Mouse (Mus musculus) stomach, embryonic 16.5 days (tissue): ENCODE results near the gene P4hb. TPM values are rescaled to one million over a fixed set of nuclear protein-coding genes. Genes with fewer than 3 reads are reported as not detected.

Experiments
- ATAC-seq: fragments of 200-750 bp; cut with Nextera tagmentation; 2 replicates; pipeline ENCODE4 v1.8.0; 2017; ENCODE audit warnings: moderate number of reproducible peaks, moderate TSS enrichment; ENCODE audit not compliant: insufficient read depth, low FRiP score
- H3K27ac ChIP-seq: fragments of 300-500 bp; sonication (generic); 2 replicates; pipeline ENCODE4 v1.5.1; 2014; ENCODE audit warnings: low read length
- H3K27me3 ChIP-seq: fragments of 300-500 bp; sonication (generic); 2 replicates; pipeline ENCODE4 v1.6.1; 2014; ENCODE audit warnings: low read length, control low read depth, mixed read lengths; ENCODE audit not compliant: control insufficient read depth, insufficient read depth
- H3K36me3 ChIP-seq: fragments of 300-500 bp; sonication (generic); 2 replicates; pipeline ENCODE4 v1.6.1; 2014; ENCODE audit warnings: low read length; ENCODE audit not compliant: control insufficient read depth, insufficient read depth
- H3K4me1 ChIP-seq: fragments of 300-500 bp; sonication (generic); 2 replicates; pipeline ENCODE4 v1.6.1; 2014; ENCODE audit warnings: low read length, control low read depth, mixed read lengths; ENCODE audit not compliant: control insufficient read depth, insufficient read depth
- H3K4me2 ChIP-seq: fragments of 300-500 bp; sonication (generic); 2 replicates; pipeline ENCODE4 v1.6.1; 2014; ENCODE audit warnings: low read depth, low read length, mixed read lengths
- H3K4me3 ChIP-seq: fragments of 300-500 bp; sonication (generic); replicated peaks from 2 replicates; pipeline ENCODE4 v1.5.1; 2014; ENCODE audit warnings: mild to moderate bottlenecking, low read length
- H3K9ac ChIP-seq: fragments of 300-500 bp; sonication (generic); 2 replicates; pipeline ENCODE4 v1.6.1; 2014; ENCODE audit warnings: low read length
- H3K9me3 ChIP-seq: fragments of 300-500 bp; sonication (generic); replicated peaks from 2 replicates; pipeline ENCODE4 v1.6.1; 2016; ENCODE audit warnings: low read length, control low read depth; ENCODE audit not compliant: control insufficient read depth
- WGBS: fragments of 180-500 bp; shearing (Covaris S2); extraction: QIAGEN DNeasy Blood & Tissue Kit; methylation state at CpG from one replicate; pipeline ENCODE4 v1.1.7; 2014; 5-methylcytosine and 5-hydroxymethylcytosine counted together
- polyA plus RNA-seq: library from polyadenylated mRNA; unstranded; fragments of >200 nt; fragmentation: Nextera tagmentation; extraction: Ambion mirVana; gene quantifications from 2 replicates; pipeline ENCODE4 v1.2.1, GENCODE M21; 2015

P4hb gene
- polyA plus RNA-seq, 1 experiment from 2014 or later: 1,026 TPM

DNA sequence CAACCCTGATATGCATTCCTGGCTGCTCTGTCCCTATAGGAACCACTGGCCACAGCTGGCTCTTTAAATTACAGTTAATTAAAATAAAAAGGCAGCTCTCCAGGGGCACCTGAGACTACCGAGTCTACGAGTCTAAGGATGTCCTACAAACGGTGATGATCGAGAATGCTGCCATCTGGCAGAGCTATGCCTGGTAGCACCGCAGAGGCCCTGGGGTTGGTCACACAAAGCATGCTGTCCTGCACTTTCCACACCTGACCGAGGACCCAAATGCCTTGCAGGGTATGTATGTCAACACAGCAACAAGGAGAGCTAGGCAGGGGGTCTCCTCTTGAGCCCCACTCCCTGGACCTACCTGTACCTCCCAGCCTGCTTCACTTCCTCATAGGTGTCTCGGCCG is 40.9 kb upstream of the P4hb start:
- no peak for ATAC-seq

GRCm38 (mm10) chr11:120613481-120613972 is 40.5 kb upstream of the P4hb start:
- Histone ChIP-seq H3K27me3 (no peaks in the 10 kb centered on the region), H3K27ac (no peak overlapping the region), H3K36me3 (peaks cover 12% of the 10 kb centered on the region; the same call in 1 of the 2 replicates), H3K9me3 (no peaks in the 10 kb centered on the region), H3K4me3 (no peak overlapping the region), H3K9ac (no peak overlapping the region), H3K4me1 (peaks cover 28% of the 10 kb centered on the region), H3K4me2 (no peak overlapping the region)
- ATAC-seq: no peak
- WGBS: 82% methylated on average over 10 of the region's 10 CpGs

More for the DNA sequence above, 40.9 kb upstream of the P4hb start:
- 88% methylated on average over 8 of the region's 8 CpGs for WGBS
- Histone ChIP-seq H3K4me2 (no peak overlapping the region), H3K36me3 (peaks cover 14% of the 10 kb centered on the region; the same call in 1 of the 2 replicates), H3K27ac (no peak overlapping the region), H3K9ac (no peak overlapping the region), H3K4me3 (no peak overlapping the region), H3K4me1 (peaks cover 24% of the 10 kb centered on the region), H3K9me3 (no peaks in the 10 kb centered on the region), H3K27me3 (no peaks in the 10 kb centered on the region)

- Histone ChIP-seq H3K4me2 (no peak overlapping the region), H3K36me3 (peaks cover 8% of the 10 kb centered on the region; the same call in 1 of the 2 replicates)
- no peak for ATAC-seq
Observed at GRCm38 (mm10) chr11:120612763-120613162, 39.7 kb upstream of the P4hb start.

GRCm38 (mm10) chr11:120610477-120611046 is 37.5 kb upstream of the P4hb start:
- 80% methylated on average over 9 of the region's 9 CpGs for WGBS
- H3K36me3 ChIP-seq: peaks cover 8% of the 10 kb centered on the region; the same call in 1 of the 2 replicates

More at GRCm38 (mm10) chr11:120612763-120613162, 39.7 kb upstream of the P4hb start:
- Histone ChIP-seq H3K27ac (no peak overlapping the region), H3K4me1 (peaks cover 33% of the 10 kb centered on the region), H3K4me3 (no peak overlapping the region), H3K9me3 (no peaks in the 10 kb centered on the region), H3K9ac (no peak overlapping the region), H3K27me3 (no peaks in the 10 kb centered on the region)
- 32% methylated on average over 6 of the region's 6 CpGs for WGBS

DNA sequence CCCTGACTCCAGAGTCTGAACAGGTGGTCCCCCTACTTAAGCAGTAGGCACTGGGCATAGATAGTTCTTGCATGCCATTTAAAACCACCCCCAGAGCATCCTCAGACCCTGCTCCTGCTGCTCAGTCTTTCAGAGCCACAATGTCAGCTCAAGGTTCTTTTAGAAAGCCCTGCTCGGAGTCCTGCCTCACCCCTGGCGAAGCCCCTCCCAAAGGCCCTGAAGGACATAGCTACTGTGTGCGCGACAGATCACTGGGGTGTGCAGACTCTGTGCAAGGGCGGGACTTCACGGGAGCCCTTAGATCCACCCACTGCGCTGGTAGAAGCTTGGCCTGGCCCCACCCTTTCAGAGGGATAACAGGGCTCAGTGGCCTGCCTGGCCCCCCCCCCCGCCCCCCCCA is 36.2 kb upstream of the P4hb start:
- H3K4me1 ChIP-seq: peaks cover 27% of the 10 kb centered on the region
- H3K27ac ChIP-seq: peak overlapping the region; percentile 35; the same call in 1 of the 2 replicates
- no peaks in the 10 kb centered on the region for H3K27me3 ChIP-seq
- no peak overlapping the region; the same call in 1 of the 2 replicates for H3K9ac ChIP-seq
- 37% methylated on average over 8 of the region's 8 CpGs for WGBS
- peak overlapping the region; percentile 39; the same call in 1 of the 2 replicates for H3K4me3 ChIP-seq
- peaks cover 15% of the 10 kb centered on the region; the same call in 1 of the 2 replicates for H3K36me3 ChIP-seq
- H3K4me2 ChIP-seq: peak overlapping the region; percentile 70
- peak; percentile 68; the same call in 1 of the 2 replicates for ATAC-seq
- H3K9me3 ChIP-seq: no peaks in the 10 kb centered on the region

More at GRCm38 (mm10) chr11:120610477-120611046, 37.5 kb upstream of the P4hb start:
- peaks cover 27% of the 10 kb centered on the region for H3K4me1 ChIP-seq
- H3K27ac ChIP-seq: no peak overlapping the region
- no peak overlapping the region for H3K4me3 ChIP-seq
- no peak overlapping the region for H3K4me2 ChIP-seq
- no peak for ATAC-seq
- no peak overlapping the region for H3K9ac ChIP-seq
- H3K9me3 ChIP-seq: no peaks in the 10 kb centered on the region
- no peaks in the 10 kb centered on the region for H3K27me3 ChIP-seq

DNA sequence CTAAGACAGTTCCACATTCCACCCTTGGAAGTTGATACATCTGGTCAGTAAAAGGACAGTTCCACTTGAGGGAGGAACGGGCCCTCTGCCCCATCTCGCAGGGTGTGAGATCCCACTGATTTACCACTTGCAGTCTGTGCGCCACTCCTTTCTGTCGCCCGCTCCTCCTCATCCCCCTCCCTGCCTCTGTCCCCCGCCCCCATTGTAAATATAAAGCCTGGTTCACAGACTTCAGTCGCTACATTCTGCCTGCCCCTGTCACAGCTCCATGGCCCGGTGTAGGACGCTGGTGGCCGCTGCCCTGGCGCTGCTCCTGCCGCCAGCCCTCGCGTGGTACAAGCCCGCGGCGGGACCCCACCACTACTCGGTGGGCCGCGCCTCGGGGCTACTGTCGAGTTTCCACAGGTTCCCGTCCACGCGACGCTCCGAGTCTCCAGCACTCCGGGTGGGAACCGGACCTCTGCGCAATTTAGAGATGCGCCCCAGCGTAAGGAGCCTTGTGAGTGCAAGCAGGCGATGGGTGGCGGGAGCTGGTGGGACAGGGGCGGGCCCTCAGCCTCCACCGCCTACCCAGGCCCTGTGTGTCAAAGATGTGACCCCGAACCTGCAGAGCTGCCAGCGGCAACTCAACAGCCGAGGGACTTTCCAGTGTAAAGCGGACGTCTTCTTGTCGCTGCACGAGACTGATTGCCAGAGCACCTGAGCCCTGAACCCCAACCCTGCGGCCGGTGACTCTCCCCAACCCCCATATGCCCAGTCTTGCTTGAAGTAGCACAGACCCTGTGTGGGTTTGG is 35.4 kb upstream of the P4hb start, which contains the start of gene Npb:
Npb (plus strand) TSS at position 237 of the 794 bp plus-strand sequence.
- Histone ChIP-seq H3K9ac (peak within 1 kb of the TSS; percentile 70), H3K4me2 (peak within 1 kb of the TSS; percentile 70), H3K4me1 (peaks cover 27% of the 10 kb centered on the region), H3K9me3 (no peaks in the 10 kb centered on the region), H3K27ac (peak within 1 kb of the TSS; percentile 35; the same call in 1 of the 2 replicates), H3K27me3 (no peaks in the 10 kb centered on the region), H3K4me3 (peak within 1 kb of the TSS; percentile 39), H3K36me3 (peaks cover 11% of the 10 kb centered on the region; the same call in 1 of the 2 replicates)
- ATAC-seq: peak; percentile 44
- 6% methylated on average over 45 of the region's 45 CpGs for WGBS

- no peak overlapping the region for H3K4me2 ChIP-seq
- peaks cover 13% of the 10 kb centered on the region; the same call in 1 of the 2 replicates for H3K36me3 ChIP-seq
- H3K4me1 ChIP-seq: peaks cover 27% of the 10 kb centered on the region
- H3K27ac ChIP-seq: no peak overlapping the region
- H3K9ac ChIP-seq: peak overlapping the region; percentile 19; the same call in 1 of the 2 replicates
- 71% methylated on average over 4 of the region's 4 CpGs for WGBS
- H3K9me3 ChIP-seq: no peaks in the 10 kb centered on the region
- H3K27me3 ChIP-seq: no peaks in the 10 kb centered on the region
- no peak overlapping the region for H3K4me3 ChIP-seq
- no peak for ATAC-seq
Observed at GRCm38 (mm10) chr11:120606764-120607163, 33.7 kb upstream of the P4hb start.

- no peak overlapping the region for H3K9ac ChIP-seq
- H3K4me2 ChIP-seq: no peak overlapping the region
- WGBS: 84% methylated on average over 7 of the region's 7 CpGs
- H3K4me3 ChIP-seq: no peak overlapping the region
- no peaks in the 10 kb centered on the region for H3K27me3 ChIP-seq
- H3K27ac ChIP-seq: no peak overlapping the region
- H3K36me3 ChIP-seq: peaks cover 18% of the 10 kb centered on the region; the same call in 1 of the 2 replicates
- peaks cover 27% of the 10 kb centered on the region for H3K4me1 ChIP-seq
- ATAC-seq: no peak
- no peaks in the 10 kb centered on the region for H3K9me3 ChIP-seq
Observed at GRCm38 (mm10) chr11:120605667-120606066, 32.6 kb upstream of the P4hb start.

DNA sequence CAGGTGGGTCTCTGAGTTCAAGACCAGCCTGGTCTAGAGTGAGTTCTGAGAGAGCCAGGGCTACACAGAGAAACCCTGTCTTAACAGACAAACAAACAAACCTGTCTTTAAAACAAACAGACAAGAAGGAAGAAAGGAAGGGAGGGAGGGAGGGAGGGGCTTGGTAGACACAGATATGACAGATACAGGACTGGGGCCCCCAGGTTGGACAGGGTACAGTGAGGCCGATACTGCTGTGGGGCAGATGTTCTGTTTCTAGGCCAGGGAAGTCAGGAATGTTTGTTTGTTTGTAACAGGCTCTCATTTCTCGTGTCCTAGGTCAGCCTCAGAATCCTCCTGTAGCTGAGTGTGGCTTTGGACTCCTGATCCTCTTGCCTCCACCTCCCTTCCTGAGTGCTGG is 30.5 kb upstream of the P4hb start:
- H3K27me3 ChIP-seq: no peaks in the 10 kb centered on the region
- ATAC-seq: no peak
- H3K9ac ChIP-seq: no peak overlapping the region
- no peak overlapping the region for H3K27ac ChIP-seq
- no peak overlapping the region for H3K4me2 ChIP-seq
- WGBS: 73% methylated on average over 2 of the region's 2 CpGs
- peaks cover 19% of the 10 kb centered on the region; the same call in 1 of the 2 replicates for H3K36me3 ChIP-seq
- no peaks in the 10 kb centered on the region for H3K9me3 ChIP-seq
- peaks cover 22% of the 10 kb centered on the region for H3K4me1 ChIP-seq
- no peak overlapping the region for H3K4me3 ChIP-seq
